Mouse (Mus musculus): ENCODE results near the gene Psmb6. TPM values are rescaled to one million over a fixed set of nuclear protein-coding genes. Genes with fewer than 3 reads are reported as not detected.

Gene Psmb6
- polyA plus RNA-seq, 1 experiment, result 125 TPM

GRCm38 (mm10) chr11:70571641-70572040 is 46.5 kb downstream of the Psmb6 start:
- DNase-seq (ENCODE audit: low read depth in 1 of 2, low spot score in 2 of 2), result no peak
- Histone ChIP-seq H3K4me1 (ENCODE audit: control insufficient read depth, insufficient read depth, insufficient read length) (no peaks in the 10 kb centered on the region; the same call in 1 of the 2 replicates), H3K27ac (ENCODE audit: insufficient read depth, low read length) (no peak overlapping the region), H3K4me3 (ENCODE audit: extremely low read depth, insufficient read depth, insufficient read length) (no peak overlapping the region), H3K36me3 (ENCODE audit: control insufficient read depth, insufficient read depth, low read length) (peaks cover 5% of the 10 kb centered on the region), H3K27me3 (ENCODE audit: control insufficient read depth, insufficient read depth, low read length) (no peaks in the 10 kb centered on the region)
- 92% methylated on average over 1 of the region's 1 CpGs for WGBS
- TF ChIP-seq POLR2A (IDR thresholded peaks at IDR 0.05; ENCODE audit: low read depth, low read length) (no peak), CTCF (IDR thresholded peaks at IDR 0.05; ENCODE audit: extremely low read depth, insufficient read depth, insufficient read length, insufficient replicate concordance) (no peak)

GRCm38 (mm10) chr11:70572348-70572902 is 47.3 kb downstream of the Psmb6 start:
- Histone ChIP-seq H3K4me3 (ENCODE audit: extremely low read depth, insufficient read depth, insufficient read length) (no peak overlapping the region), H3K36me3 (ENCODE audit: control insufficient read depth, insufficient read depth, low read length) (peaks cover 5% of the 10 kb centered on the region), H3K27me3 (ENCODE audit: control insufficient read depth, insufficient read depth, low read length) (no peaks in the 10 kb centered on the region), H3K27ac (ENCODE audit: insufficient read depth, low read length) (no peak overlapping the region), H3K4me1 (ENCODE audit: control insufficient read depth, insufficient read depth, insufficient read length) (no peaks in the 10 kb centered on the region; the same call in 1 of the 2 replicates)
- 67% methylated on average over 5 of the region's 5 CpGs for WGBS
- TF ChIP-seq CTCF (IDR thresholded peaks at IDR 0.05; ENCODE audit: extremely low read depth, insufficient read depth, insufficient read length, insufficient replicate concordance), result no peak
- no peak for TF ChIP-seq POLR2A (IDR thresholded peaks at IDR 0.05; ENCODE audit: low read depth, low read length)
- no peak for DNase-seq (ENCODE audit: low read depth in 1 of 2, low spot score in 2 of 2)

GRCm38 (mm10) chr11:70573872-70574271 is 48.7 kb downstream of the Psmb6 start:
- Histone ChIP-seq H3K4me3 (ENCODE audit: extremely low read depth, insufficient read depth, insufficient read length) (no peak overlapping the region), H3K36me3 (ENCODE audit: control insufficient read depth, insufficient read depth, low read length) (peaks cover 5% of the 10 kb centered on the region), H3K27me3 (ENCODE audit: control insufficient read depth, insufficient read depth, low read length) (no peaks in the 10 kb centered on the region), H3K4me1 (ENCODE audit: control insufficient read depth, insufficient read depth, insufficient read length) (peaks cover under 1% of the 10 kb centered on the region; the same call in 1 of the 2 replicates), H3K27ac (ENCODE audit: insufficient read depth, low read length) (no peak overlapping the region)
- WGBS, result 95% methylated on average over 6 of the region's 6 CpGs
- TF ChIP-seq POLR2A (IDR thresholded peaks at IDR 0.05; ENCODE audit: low read depth, low read length) (no peak), CTCF (IDR thresholded peaks at IDR 0.05; ENCODE audit: extremely low read depth, insufficient read depth, insufficient read length, insufficient replicate concordance) (no peak)
- DNase-seq (ENCODE audit: low read depth in 1 of 2, low spot score in 2 of 2), result no peak

- TF ChIP-seq POLR2A (IDR thresholded peaks at IDR 0.05; ENCODE audit: low read depth, low read length) (no peak), CTCF (IDR thresholded peaks at IDR 0.05; ENCODE audit: extremely low read depth, insufficient read depth, insufficient read length, insufficient replicate concordance) (no peak)
- DNase-seq (ENCODE audit: low read depth in 1 of 2, low spot score in 2 of 2), result no peak
- H3K4me1 ChIP-seq (ENCODE audit: control insufficient read depth, insufficient read depth, insufficient read length), result peaks cover 7% of the 10 kb centered on the region; the same call in 1 of the 2 replicates
- 85% methylated on average over 3 of the region's 3 CpGs for WGBS
- H3K27me3 ChIP-seq (ENCODE audit: control insufficient read depth, insufficient read depth, low read length), result no peaks in the 10 kb centered on the region
- peaks cover 5% of the 10 kb centered on the region for H3K36me3 ChIP-seq (ENCODE audit: control insufficient read depth, insufficient read depth, low read length)
- no peak overlapping the region for H3K27ac ChIP-seq (ENCODE audit: insufficient read depth, low read length)
- H3K4me3 ChIP-seq (ENCODE audit: extremely low read depth, insufficient read depth, insufficient read length), result no peak overlapping the region
Observed at GRCm38 (mm10) chr11:70577201-70577600, 52.0 kb downstream of the Psmb6 start.

Other genes starting within 250 kb of the Psmb6 start
- gene Alox12e, start 202.7 kb upstream of the Psmb6 start, polyA plus RNA-seq (2012; rRNA removed), result 0.12 and 0.13 TPM in 2 replicates
- 2.5 and 4.1 TPM in 2 replicates for gene Alox15, start 173.3 kb upstream of the Psmb6 start, polyA plus RNA-seq (2012; rRNA removed)
- 15.5 and 17.9 TPM in 2 replicates for gene Pelp1, start 115.3 kb upstream of the Psmb6 start, polyA plus RNA-seq (2012; rRNA removed)
- 145 TPM in 2 replicates for gene Arrb2, start 92.7 kb upstream of the Psmb6 start, polyA plus RNA-seq (2012; rRNA removed)
- 24.6 and 29.2 TPM in 2 replicates for gene Med11, start 73.4 kb upstream of the Psmb6 start, polyA plus RNA-seq (2012; rRNA removed)
- 10.5 and 10.6 TPM in 2 replicates for gene Zmynd15, start 65.9 kb upstream of the Psmb6 start, polyA plus RNA-seq (2012; rRNA removed)
- gene Cxcl16, start 65.4 kb upstream of the Psmb6 start, polyA plus RNA-seq (2012; rRNA removed), result 28.8 TPM in 2 replicates
- gene Tm4sf5, start 20.1 kb upstream of the Psmb6 start, polyA plus RNA-seq (2012; rRNA removed), result 0.77 and 1.3 TPM in 2 replicates
- gene Vmo1, start 10.8 kb upstream of the Psmb6 start, polyA plus RNA-seq (2012; rRNA removed), result 0.25 and 0.32 TPM in 2 replicates
- 0.18 TPM in 1 of 2 replicates, not detected in the other for gene Gltpd2, start 6.2 kb upstream of the Psmb6 start, polyA plus RNA-seq (2012; rRNA removed)
- not detected in 2 replicates for gene Gm40193, start 7.6 kb downstream of the Psmb6 start, polyA plus RNA-seq (2012; rRNA removed)
- 12.3 and 13.9 TPM in 2 replicates for gene Pld2, start 14.7 kb downstream of the Psmb6 start, polyA plus RNA-seq (2012; rRNA removed)
- gene Mink1, start 37.5 kb downstream of the Psmb6 start, polyA plus RNA-seq (2012; rRNA removed), result 74.8 and 91.9 TPM in 2 replicates
- not detected in 2 replicates for gene 4930544D05Rik, start 90.5 kb downstream of the Psmb6 start, polyA plus RNA-seq (2012; rRNA removed)
- gene Chrne, start 93.8 kb downstream of the Psmb6 start, polyA plus RNA-seq (2012; rRNA removed), result 0.66 and 0.99 TPM in 2 replicates
- gene Gp1ba, start 113.8 kb downstream of the Psmb6 start, polyA plus RNA-seq (2012; rRNA removed), result 6.8 and 9.3 TPM in 2 replicates
- 137 and 158 TPM in 2 replicates for gene Rnf167, start 121.9 kb downstream of the Psmb6 start, polyA plus RNA-seq (2012; rRNA removed)
- 73.0 and 78.7 TPM in 2 replicates for gene Slc25a11, start 122.1 kb downstream of the Psmb6 start, polyA plus RNA-seq (2012; rRNA removed)
- 2,122 and 3,201 TPM in 2 replicates for gene Pfn1, start 129.3 kb downstream of the Psmb6 start, polyA plus RNA-seq (2012; rRNA removed)
- gene Eno3, start 131.8 kb downstream of the Psmb6 start, polyA plus RNA-seq (2012; rRNA removed), result 15.3 and 20.0 TPM in 2 replicates
- 20.0 and 20.2 TPM in 2 replicates for gene Spag7, start 144.0 kb downstream of the Psmb6 start, polyA plus RNA-seq (2012; rRNA removed)
- 36.6 and 38.8 TPM in 2 replicates for gene Camta2, start 162.7 kb downstream of the Psmb6 start, polyA plus RNA-seq (2012; rRNA removed)
- 0.70 and 0.76 TPM in 2 replicates for gene Inca1, start 174.8 kb downstream of the Psmb6 start, polyA plus RNA-seq (2012; rRNA removed)
- gene Kif1c, start 175.2 kb downstream of the Psmb6 start, polyA plus RNA-seq (2012; rRNA removed), result 17.5 and 19.5 TPM in 2 replicates
- 1.2 and 1.4 TPM in 2 replicates for gene Zfp3, start 238.8 kb downstream of the Psmb6 start, polyA plus RNA-seq (2012; rRNA removed)